Mouse (Mus musculus) spleen, postnatal 0 days (tissue): Measurements from ENCODE around the gene Bud13. TPM values are rescaled to one million over a fixed set of nuclear protein-coding genes. Genes with fewer than 3 reads are reported as not detected.

Source experiments
- polyA plus RNA-seq: library from polyadenylated mRNA; unstranded; fragments of >200 nt; fragmentation: Nextera tagmentation; extraction: Ambion mirVana; gene quantifications from 2 replicates; pipeline ENCODE4 v1.2.1, GENCODE M21; 2015

Bud13 gene
- 6.9 and 8.1 TPM in 2 replicates for polyA plus RNA-seq

DNA sequence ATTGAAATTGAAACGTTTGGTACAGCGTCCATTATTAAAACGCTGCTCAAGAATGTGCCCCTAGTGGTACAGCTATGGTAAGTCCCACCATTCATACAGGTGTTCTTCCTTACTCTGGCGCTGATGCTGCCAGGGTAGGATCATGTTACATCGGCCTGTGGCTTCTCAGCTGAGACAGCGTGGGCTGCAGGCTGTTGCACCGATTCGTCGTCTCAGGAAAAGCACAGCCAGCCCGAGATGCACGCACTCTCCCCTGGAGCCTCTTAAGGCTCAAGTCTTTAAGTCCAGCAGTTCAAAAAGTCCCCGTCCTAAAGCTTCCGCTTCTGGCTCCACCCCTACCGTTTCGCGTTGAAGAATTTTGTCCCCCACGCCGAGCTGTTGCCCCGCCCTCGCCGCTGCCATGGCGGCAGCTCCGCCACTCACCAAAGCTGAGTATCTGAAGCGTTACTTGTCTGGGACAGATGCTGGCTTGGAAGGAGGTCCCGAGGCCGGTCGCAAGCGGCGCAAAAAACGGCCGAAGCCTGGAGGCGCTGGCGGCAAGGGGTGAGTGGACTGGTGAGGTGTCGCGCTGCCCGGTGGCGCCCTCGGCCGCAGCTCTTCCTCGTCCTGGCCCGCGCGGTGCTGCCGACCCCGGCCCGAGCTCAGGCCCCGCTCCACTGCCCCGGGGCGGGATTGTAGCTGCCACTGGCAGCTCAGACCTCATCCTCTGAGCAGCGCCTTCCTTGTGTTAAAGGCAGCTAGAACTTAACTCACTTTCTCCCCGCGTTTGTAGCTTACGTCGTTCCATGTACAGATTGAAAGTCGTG, at the start of gene Bud13:
Gene Bud13 (plus strand): TSS at position 378 of the 806 bp plus-strand sequence.

DNA sequence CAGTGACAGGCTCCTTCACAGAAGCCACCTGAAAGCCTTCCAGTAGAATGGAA, 47.4 kb upstream of the Bud13 start, which contains the start of gene Apoc3:
Gene Apoc3 (minus strand): TSS at position 41 of the 53 bp plus-strand sequence.

DNA sequence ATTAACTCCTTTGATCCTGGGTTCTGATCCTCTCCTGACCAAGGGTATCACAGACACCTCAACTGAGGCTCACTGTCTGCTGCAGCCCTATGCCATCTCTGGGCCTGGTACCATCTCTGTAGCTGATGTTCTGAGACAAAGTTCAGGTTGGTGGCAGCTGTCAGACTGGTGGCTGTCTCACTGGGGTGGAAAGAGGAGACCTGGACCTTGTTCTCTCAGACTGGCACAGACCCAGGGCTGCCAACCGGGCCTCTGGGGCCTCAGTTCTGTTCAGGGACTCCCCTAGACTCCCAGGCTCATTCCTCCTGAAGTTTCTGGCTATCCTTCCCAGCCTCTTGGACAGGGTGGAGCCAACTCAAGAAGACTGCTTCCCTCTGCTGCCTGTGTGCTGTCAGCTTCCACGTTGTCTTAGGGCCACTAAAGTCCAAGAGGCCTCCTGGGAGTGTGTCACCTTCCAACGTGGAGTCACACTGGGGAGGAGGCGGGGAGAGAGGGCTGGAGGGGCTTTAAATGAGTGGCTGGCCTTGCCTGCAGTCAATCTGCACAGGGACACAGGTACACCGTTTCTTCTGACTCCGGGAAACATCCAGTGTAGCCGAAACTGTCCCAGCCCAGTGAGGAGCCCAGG, 42.2 kb upstream of the Bud13 start, which contains the start of gene Apoa4:
Gene Apoa4 (plus strand): TSS at position 171 of the 628 bp plus-strand sequence.

DNA sequence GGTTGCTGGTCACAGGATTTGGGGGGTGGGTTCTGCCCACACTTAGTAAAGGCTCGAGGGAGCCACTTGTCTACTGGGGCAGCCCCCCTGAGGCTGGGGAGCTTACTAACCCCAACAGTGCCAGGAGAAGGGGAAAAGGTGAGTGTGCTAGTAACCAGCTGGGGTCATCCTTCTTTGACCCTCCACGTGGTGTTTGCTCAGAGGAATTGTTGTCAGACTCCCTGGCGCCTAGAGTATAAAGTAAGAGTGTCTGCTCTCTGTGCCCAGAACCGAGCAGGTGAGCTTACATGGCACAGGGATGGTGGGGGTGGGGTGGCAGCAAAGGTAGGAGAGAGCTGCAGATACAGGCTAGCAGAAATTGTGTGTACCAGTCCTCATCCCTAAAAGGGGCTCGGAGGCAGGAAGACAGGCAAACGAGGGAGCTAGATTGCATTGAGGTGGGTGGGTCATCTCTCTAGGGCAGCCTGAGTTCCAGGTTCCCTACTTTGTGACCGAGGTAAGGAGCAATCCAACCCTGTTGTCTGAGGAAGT, 14.4 kb upstream of the Bud13 start, which contains the start of gene Apoa5:
Gene Apoa5 (plus strand): TSS at position 291 of the 531 bp plus-strand sequence.

DNA sequence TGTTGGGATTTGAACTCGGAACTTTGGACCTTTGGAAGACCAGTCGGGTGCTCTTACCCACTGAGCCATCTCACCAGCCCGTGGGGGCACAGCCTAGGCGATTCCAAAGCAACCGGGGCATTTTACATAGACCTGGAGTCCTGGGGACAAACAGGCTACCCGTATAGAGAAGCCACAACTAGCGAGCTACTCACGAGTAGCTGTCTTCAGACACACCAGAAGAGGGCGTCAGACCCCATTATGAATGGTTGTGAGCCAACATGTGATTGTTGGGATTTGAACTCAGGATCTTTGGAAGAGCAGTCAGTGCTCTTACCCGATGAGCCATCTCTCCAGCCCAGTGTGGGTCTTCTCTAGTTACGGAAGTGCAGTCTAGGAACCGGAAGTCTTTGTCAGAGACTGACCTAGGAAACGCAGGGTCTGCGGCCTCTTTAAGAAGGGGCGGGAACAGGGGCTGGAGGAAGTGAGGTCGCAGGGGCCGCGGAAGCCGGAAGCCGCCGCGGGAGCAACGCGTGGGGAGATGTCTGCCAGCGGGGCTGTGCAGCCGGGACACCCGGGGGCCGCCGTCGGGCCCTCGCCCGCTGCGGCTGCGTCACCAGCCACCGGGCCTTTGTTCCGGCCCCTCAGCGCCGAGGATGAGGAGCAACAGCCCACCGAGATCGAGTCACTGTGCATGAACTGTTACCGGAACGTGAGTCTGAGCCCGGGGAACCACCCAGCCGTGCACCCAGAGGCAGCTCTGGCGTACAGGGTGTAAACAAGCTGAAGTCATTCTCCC, 9.9 kb upstream of the Bud13 start, which contains the start of gene Zpr1:
Gene Zpr1 (plus strand): TSS at position 388 of the 778 bp plus-strand sequence.

DNA sequence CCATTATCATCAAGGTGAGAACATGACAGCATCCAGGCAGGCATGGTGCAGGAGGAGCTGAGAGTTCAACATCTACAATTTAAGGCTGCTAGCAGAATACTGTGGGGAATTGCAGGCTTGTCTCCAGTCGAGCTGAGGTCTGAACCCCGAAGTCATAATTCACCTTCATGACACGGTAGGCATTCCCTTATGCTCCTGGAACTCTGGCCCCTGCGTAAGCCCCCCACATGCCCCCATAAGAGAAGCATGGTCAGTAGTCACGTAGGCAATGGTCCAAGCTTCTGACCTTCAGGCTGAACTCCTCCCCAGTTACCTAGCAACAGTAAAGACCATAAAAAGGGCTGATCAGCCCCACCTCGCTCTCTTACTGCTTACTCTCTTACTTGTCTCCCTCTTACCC, 37.1 kb downstream of the Bud13 start, which contains the start of gene 4931429L15Rik:
Gene 4931429L15Rik (minus strand): TSS at position 101 of the 400 bp plus-strand sequence.

Other genes with a start within 250 kb of the Bud13 start
- 6.2 and 13.8 TPM in 2 replicates for gene Apoa1, start 54.4 kb upstream of the Bud13 start, polyA plus RNA-seq
- 0.52 TPM in 1 of 2 replicates, not detected in the other for gene Apoc3, start 47.4 kb upstream of the Bud13 start, polyA plus RNA-seq
- gene Apoa4, start 42.3 kb upstream of the Bud13 start, polyA plus RNA-seq, result 0.08 and 0.17 TPM in 2 replicates
- gene Apoa5, start 14.4 kb upstream of the Bud13 start, polyA plus RNA-seq, result 0.19 TPM in 1 of 2 replicates, not detected in the other
- 36.5 and 37.6 TPM in 2 replicates for gene Zpr1, start 9.9 kb upstream of the Bud13 start, polyA plus RNA-seq
- gene 4931429L15Rik, start 37.0 kb downstream of the Bud13 start, polyA plus RNA-seq, result not detected in 2 replicates